Mouse (Mus musculus): ENCODE data around the gene Olfr508. TPM values are rescaled to one million over a fixed set of nuclear protein-coding genes. Genes with fewer than 3 reads are reported as not detected.

Olfr508 gene
- polyA plus RNA-seq, 1 experiment from 2014 or later = not detected

Other genes with a start within 250 kb of the Olfr508 start
- gene Olfr495, start 236.8 kb upstream of the Olfr508 start, polyA plus RNA-seq (2015; fragmentation: Nextera tagmentation; extraction: Ambion mirVana) = not detected in 2 replicates
- not detected in 2 replicates for gene Olfr497, start 209.6 kb upstream of the Olfr508 start, polyA plus RNA-seq (2015; fragmentation: Nextera tagmentation; extraction: Ambion mirVana)
- not detected in 2 replicates for gene Olfr498, start 164.7 kb upstream of the Olfr508 start, polyA plus RNA-seq (2015; fragmentation: Nextera tagmentation; extraction: Ambion mirVana)
- gene Olfr502, start 104.9 kb upstream of the Olfr508 start, polyA plus RNA-seq (2015; fragmentation: Nextera tagmentation; extraction: Ambion mirVana) = not detected in 2 replicates
- gene Olfr503, start 85.5 kb upstream of the Olfr508 start, polyA plus RNA-seq (2015; fragmentation: Nextera tagmentation; extraction: Ambion mirVana) = not detected in 2 replicates
- not detected in 2 replicates for gene Olfr504, start 64.2 kb upstream of the Olfr508 start, polyA plus RNA-seq (2015; fragmentation: Nextera tagmentation; extraction: Ambion mirVana)
- not detected in 2 replicates for gene Olfr506, start 19.2 kb upstream of the Olfr508 start, polyA plus RNA-seq (2015; fragmentation: Nextera tagmentation; extraction: Ambion mirVana)
- gene Olfr507, start 8.2 kb upstream of the Olfr508 start, polyA plus RNA-seq (2015; fragmentation: Nextera tagmentation; extraction: Ambion mirVana) = not detected in 2 replicates
- 0.05 and 0.09 TPM in 2 replicates for gene Olfr509, start 21.9 kb downstream of the Olfr508 start, polyA plus RNA-seq (2015; fragmentation: Nextera tagmentation; extraction: Ambion mirVana)
- gene Olfr510, start 36.4 kb downstream of the Olfr508 start, polyA plus RNA-seq (2015; fragmentation: Nextera tagmentation; extraction: Ambion mirVana) = not detected in 2 replicates
- gene Olfr512, start 83.3 kb downstream of the Olfr508 start, polyA plus RNA-seq (2015; fragmentation: Nextera tagmentation; extraction: Ambion mirVana) = not detected in 2 replicates
- not detected in 2 replicates for gene Olfr513, start 121.0 kb downstream of the Olfr508 start, polyA plus RNA-seq (2015; fragmentation: Nextera tagmentation; extraction: Ambion mirVana)
- not detected in 2 replicates for gene Olfr514, start 196.0 kb downstream of the Olfr508 start, polyA plus RNA-seq (2015; fragmentation: Nextera tagmentation; extraction: Ambion mirVana)
- gene Olfr516, start 220.5 kb downstream of the Olfr508 start, polyA plus RNA-seq (2015; fragmentation: Nextera tagmentation; extraction: Ambion mirVana) = not detected in 2 replicates
- gene Olfr517, start 242.4 kb downstream of the Olfr508 start, polyA plus RNA-seq (2015; fragmentation: Nextera tagmentation; extraction: Ambion mirVana) = not detected in 2 replicates

Measured in limb, embryonic 13.5 days (tissue).